Mouse (Mus musculus): ENCODE measurements around the gene Wdr59.

Wdr59 gene

DNA sequence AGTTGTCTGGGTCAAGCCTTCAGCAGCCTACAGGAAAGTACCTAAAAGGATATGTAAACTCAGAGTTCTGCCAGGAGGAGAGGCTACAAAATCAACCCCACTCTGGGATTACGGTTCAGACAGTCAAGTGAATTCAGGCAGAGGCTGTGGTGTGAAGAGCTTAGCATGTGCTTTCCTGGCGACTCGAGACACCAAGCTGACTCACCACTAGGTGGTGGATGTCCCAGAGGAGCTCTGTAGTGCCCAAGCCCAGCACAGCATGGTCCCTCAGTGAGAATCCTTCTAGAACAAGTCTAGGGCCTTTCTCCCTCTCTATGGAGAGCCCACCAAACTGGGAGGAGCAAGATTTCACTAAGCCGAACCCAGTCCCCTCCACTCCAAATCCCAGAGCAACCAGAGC is 118.5 kb downstream of the Wdr59 start:
- no peak for DNase-seq (ENCODE audit: low spot score in 2 of 2)

All from spleen, postnatal 4 days (tissue).